Mouse (Mus musculus): ENCODE measurements around the gene Slc22a2. TPM values are rescaled to one million over a fixed set of nuclear protein-coding genes. Genes with fewer than 3 reads are reported as not detected.
A peak's percentile ranks its signal among the peaks of the same experiment; 100 is the strongest.

Slc22a2 gene
- polyA plus RNA-seq, 2 experiments from 2014 or later, result 5.3 TPM

DNA sequence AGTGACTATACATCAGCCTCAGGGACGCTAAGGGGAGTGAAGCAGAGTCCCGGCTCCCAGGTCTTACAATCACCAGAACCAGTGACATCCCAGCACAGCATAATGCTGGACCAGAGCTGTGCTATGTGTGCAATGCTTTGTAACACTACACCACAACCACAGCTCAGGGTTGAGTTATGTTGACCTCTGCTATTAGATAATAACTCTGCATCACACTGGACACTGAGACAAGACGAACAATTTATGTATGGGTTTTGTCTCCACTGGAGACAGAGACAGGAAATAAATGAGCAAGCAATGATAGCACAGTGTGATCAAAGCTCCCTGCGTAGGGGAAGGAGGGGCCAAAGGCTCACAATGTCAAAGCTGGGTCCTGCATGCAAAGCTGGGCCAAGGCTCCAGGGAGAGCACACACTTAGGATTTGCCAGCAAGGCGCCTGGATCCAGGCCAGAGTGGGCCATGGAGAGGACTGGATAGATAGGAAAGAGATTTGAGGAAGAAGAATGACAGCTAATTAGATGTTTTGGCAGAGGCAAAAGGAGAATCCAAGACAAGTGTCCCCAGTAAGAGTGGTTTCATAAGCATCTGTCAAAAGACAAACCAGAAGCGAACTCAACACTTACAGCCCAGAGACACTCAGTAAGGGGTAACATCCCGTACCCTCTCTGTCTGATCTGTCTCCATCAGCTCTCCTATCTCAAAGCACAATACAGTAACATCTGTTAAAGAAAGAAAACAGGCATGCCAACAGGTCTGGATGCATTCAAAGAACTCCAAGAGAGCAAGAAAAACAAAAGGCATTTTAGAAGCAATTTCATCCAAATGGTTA is 48.1 kb downstream of the Slc22a2 start:
- no peak for ATAC-seq

DNA sequence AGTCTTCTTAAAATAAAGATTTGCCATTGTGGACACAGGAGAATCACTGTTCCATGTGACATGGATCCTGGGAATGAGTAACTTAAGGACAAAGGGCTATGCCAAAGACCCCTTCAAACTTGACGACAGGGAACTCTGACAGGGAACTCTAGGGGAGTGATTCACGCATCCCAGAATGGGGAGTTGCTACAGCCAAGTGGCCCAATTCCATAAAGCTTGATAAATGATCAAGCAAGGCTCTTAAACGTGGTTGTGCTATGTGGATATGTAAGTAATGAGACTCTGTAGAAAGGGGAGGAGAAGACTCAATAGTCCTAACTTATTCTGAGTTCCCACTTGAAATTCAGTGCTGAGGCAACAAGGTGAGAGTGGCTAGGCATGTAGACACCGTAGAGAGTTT is 50.9 kb downstream of the Slc22a2 start:
- ATAC-seq, result no peak

DNA sequence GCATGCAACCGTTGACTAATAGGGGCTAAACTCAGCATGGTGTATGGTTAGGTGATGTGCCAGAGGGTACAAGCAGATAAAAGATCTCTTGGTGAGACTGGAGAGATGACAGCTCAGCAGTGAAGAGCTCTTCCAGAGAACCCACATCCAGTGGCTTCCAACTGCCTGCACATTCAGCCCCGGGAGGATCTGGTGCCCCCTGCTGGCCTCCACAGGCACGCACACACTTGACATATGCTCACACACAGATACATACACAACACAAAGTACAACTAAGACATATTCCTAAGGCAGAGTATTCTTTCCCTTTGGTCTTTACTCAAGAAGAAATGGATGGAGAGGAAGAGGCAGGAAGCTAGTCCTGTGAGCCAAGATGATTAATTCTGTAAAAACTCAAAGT is 55.7 kb downstream of the Slc22a2 start:
- ATAC-seq, result no peak

DNA sequence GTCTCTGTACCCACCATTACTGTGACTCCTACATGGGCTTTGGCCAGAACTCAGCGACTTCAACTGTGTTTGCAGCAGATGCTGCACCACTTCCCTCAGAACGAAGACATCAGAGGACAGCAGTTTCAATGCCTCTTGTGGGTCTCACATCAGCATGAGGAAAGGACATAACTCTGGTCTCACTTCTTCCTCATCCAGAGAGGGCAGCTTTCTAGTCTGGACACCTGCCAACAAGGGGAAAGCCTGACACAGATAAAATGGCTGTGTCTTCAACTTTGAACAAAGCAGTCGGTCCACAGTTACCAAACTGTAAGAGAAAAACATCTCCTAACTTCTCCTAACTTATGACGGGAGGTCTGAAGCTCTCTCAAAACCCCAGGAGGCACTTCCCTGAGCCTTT is 57.2 kb downstream of the Slc22a2 start:
- no peak for ATAC-seq

DNA sequence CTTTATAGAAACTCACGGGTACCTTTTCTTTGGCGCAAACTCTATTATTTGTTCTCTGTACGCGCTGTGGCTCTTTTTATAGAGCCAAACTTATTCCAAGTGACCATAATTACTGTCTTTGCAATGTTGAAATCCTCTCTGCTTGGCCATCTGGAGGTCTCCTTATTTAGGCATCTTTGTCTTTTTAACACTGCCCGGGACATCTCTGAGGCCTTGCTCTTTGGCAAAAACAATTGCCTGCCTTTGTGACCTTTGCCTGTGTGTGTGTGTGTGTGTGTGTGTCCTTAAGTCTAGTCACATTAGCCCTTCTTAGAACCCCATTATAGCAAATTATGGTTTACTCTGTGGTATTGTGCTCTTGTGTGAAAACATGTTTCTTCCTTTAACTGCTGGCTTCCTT is 61.5 kb downstream of the Slc22a2 start:
- no peak for ATAC-seq

- no peak for ATAC-seq
These were observed 68.7 kb downstream of the Slc22a2 start for GRCm38 (mm10) chr17:12652604-12653003.

- ATAC-seq, result no peak
These were observed 70.1 kb downstream of the Slc22a2 start for GRCm38 (mm10) chr17:12654061-12654460.

DNA sequence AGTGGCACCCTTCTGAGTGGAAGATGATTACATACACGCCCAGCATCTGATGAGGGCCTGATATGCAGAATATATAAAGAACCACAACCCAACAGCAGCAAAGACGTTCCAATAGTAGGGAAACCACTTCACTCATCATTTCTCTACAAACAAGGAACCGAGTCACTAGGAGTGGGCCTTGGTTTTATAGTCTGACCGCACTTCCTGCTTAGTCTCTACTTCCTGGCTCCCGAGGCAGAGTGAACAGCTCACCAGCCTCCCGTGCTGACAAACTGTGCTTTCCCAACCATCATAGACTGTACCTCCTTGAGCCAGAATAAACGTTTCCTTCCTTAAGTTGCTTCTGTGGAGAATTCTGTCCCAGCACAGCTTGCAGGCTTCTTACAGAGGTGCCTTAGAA is 71.9 kb downstream of the Slc22a2 start:
- peak; percentile 93 for ATAC-seq

GRCm38 (mm10) chr17:12658784-12659183 is 74.9 kb downstream of the Slc22a2 start:
- no peak for ATAC-seq

GRCm38 (mm10) chr17:12659233-12659632 is 75.3 kb downstream of the Slc22a2 start:
- ATAC-seq, result no peak

GRCm38 (mm10) chr17:12660572-12661260 is 76.8 kb downstream of the Slc22a2 start:
- ATAC-seq, result no peak

GRCm38 (mm10) chr17:12664156-12664555 is 80.2 kb downstream of the Slc22a2 start:
- no peak for ATAC-seq

DNA sequence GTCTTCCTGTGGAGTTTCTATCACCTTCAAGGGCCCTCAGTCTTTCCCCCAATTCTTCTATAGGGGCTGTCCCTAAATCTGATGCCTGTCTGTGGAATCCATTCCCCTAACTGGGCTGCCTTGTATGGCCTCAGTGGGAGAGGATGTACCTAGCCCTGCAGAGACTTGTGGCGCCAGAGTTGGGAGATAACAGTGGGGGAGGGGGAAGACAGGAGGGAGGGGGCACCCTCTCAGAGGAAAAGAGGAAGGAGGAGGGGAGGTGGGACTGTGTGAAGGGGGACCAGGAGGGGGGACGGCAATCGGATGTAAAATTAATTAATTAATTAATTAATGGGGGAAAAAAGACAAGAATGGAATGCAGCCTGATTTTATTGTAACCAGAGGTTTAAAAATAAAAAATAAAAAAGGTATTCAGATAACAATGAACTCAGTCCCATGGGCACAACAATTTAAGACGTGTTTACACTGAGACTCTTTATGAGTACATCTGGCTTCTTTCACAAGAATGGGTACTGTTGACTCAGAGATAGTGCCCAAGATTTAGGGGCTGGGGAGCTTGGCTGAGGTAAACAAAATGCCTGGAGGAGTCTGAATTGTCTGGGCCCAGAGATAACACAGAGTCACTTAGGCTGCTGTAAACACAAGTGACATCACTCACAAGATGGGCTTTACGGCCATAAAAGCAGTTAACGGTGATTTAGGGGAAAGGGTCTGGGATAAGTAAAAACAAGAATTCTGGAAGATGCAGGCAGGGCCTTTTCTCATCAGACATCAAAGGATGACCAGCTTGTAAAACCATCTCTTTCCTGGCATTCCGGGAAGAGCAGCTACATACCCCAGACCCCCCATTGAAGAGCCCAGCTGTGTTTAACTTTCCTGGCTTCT is 84.8 kb downstream of the Slc22a2 start:
- ATAC-seq, result no peak

GRCm38 (mm10) chr17:12669363-12669679 is 85.4 kb downstream of the Slc22a2 start:
- ATAC-seq, result no peak

DNA sequence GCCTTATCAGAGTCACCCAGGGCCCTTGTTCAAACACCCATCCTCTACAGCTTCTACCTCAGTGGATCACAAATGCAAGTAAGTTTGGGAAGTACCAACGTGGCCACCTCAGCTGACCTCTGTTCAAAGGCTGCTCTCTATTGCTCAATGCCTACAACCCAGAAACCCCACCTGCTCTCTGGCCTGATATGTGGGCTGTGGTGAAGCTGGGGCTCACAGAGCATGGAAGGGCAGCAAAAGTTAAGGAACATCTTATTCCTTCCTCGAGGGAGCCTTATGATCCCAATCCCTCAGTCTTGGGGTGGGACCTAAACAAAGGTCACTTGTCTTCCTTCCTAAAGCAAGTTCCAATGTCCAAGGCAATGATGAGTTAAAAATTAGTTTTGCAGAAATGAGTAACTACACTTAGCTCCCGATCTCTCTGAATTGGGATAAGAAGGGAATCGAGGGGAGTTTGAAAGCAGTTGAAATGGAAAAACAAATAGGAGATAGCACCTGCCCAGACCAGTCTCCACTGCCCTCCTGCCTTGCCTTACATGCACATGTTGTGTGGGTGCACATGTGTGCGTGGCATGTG is 87.2 kb downstream of the Slc22a2 start:
- ATAC-seq, result no peak

- no peak for ATAC-seq
These were observed 88.4 kb downstream of the Slc22a2 start for GRCm38 (mm10) chr17:12672285-12672790.

DNA sequence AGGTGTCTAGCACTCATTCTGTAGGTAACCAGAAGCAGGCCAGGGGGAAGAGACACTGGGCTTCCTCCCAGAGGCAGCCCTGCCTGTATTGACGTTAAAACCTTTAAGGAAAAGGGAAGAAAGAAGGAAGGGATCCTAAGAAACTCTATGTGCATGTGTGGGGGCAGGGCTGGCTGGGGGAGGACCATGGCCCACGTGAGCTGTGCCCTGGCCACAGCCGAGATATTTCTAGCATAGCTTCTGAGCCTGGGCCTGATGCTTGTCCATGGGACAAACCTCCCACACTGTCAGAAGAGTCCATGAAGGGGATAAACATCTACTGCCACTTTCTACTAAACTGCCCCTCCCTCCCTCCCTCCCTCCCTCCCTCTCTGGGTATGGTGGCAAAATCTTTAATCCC is 89.9 kb downstream of the Slc22a2 start:
- ATAC-seq, result no peak

DNA sequence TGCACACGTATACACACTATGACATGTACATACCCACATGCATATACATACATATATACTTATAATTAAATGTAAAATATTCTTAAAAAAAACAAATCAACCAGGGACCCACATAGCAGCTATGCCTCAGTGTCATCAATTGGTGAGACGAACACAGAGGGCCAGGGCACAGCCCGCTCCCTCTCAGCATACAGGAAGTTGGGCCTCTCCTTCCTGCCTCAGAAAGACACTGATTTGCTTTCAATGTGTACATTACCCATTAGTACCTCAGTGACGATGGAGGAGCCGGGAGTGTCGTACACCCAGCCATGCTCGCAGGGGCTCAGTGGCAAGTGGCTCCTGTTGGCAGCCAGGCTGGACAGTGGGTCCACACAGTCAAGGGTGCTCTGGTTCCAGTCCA is 91.0 kb downstream of the Slc22a2 start:
- peak; percentile 92 for ATAC-seq

GRCm38 (mm10) chr17:12675646-12676045 is 91.7 kb downstream of the Slc22a2 start, which contains the start of gene Slc22a1:
Slc22a1 (minus strand) TSS chr17:12675829.
- no peak for ATAC-seq

- no peak for ATAC-seq
These were observed 93.2 kb downstream of the Slc22a2 start for GRCm38 (mm10) chr17:12677139-12677538.

All from activated CD4-positive, CD25-positive, alpha-beta regulatory T cell, adult 4 months (primary cell).